Mouse (Mus musculus) spleen, postnatal 36 days (tissue): ENCODE data around the gene Six5.
"Not testable (repeated sequence)": the region's sequence is repeated elsewhere in the genome, so short reads cannot be mapped to it uniquely, and the experiment has no call there.

Experiments
- DNase-seq, 2 experiments: peaks; one replicate each; pipeline ENCODE4 v3.0.0; 2022; ENCODE audit warnings: low spot score in 2 of 2, mixed read lengths in 1 of 2

Gene Six5

DNA sequence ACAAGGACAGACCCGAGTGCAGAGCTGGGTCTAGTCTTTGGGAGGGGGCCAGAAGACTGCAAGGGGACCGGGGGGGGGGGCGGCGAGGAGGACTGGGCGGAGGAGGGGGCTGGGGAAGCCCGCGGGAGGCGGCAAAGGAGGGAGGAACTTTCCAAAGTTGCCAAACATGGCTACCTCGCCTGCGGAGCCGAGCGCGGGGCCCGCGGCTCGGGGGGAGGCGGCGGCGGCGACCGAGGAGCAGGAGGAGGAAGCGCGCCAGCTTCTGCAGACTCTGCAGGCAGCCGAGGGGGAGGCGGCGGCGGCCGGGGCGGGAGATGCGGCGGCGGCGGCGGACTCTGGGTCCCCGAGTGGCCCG, at the start of gene Six5:
TSS of gene Six5 (plus strand) at position 124 of the 355 bp plus-strand sequence.
- DNase-seq = peak in 1 of 2 experiments; percentile 42

DNA sequence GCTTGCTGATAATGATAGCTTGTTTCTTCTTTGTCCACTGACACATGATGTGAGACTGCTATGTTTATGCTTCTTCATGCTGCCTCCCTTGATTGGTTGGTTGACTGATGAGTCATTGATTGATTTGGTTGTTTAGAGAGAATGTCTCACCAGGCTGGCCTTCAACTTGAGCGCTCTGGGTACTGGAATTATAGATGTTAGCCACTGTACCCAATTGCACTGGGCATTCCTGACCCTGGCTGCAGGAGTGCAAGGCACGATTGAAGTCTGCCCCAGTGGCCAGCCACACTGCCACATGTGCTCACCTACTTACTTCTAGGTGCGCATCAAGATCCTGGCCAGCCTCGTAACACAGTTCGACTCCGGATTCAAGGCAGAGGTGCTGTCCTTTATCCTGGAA, 49.8 kb upstream of the Six5 start:
- no peak for DNase-seq

DNA sequence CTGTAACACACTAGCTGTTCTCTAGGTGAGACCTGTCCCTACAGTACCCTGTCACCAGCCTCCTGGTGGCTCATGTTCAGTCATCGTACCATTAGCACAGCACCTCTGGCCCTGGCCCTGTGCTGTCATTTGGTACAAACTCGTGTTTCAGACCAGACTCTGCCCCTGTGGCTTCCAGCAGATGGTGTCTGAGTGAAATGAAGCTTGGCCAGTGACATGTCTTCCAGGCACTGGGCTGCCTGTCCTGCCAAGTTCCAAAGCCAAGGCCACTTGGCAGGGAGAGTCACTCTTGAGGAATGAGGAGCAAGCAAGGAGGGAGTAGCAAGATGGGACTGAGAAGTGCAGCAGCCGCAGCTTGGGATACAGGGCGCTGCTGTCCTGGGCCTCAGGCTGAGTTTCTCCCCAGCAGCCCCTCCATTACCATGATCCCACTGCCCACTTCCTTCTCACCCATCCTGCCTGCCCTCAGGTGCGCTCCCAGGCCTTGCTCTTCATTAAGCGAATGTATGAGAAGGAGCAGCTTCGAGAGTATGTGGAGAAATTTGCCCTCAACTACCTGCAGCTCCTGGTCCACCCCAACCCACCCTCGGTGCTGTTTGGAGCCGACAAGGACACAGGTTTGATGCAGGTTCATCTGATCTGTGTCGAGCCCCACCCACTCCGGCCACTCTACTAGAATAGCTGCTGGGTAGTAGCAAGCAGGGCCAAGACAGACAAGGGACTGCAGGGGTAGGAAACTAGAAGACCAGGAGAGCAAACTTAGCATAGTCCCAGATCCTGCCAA, 47.9 kb upstream of the Six5 start:
- DNase-seq = no peak

DNA sequence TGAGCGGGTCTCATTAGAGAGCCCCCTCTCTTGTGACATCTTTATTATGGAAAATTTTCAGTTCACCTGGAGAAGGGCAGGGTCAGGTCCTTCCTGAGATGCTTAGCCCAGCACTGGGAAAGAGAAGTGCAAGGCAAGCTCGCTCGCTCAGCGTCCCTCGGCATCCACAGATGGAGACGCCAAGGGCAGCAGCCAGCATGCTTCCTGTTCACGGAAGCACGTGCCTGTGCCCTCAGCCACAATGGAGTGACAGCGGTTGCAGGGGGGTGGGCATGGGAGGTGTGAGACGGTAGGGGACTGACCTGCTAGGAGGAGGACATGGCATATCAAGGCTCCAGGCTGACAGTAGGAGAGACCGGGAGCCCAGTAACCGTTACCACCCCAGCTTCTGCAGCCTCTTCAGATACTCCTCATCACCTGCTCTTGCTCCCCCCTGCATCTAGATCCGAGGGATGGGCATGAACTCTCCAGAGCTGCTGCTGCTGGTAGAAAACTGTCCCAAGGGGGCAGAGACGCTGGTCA, 46.3 kb upstream of the Six5 start:
- DNase-seq = no peak

DNA sequence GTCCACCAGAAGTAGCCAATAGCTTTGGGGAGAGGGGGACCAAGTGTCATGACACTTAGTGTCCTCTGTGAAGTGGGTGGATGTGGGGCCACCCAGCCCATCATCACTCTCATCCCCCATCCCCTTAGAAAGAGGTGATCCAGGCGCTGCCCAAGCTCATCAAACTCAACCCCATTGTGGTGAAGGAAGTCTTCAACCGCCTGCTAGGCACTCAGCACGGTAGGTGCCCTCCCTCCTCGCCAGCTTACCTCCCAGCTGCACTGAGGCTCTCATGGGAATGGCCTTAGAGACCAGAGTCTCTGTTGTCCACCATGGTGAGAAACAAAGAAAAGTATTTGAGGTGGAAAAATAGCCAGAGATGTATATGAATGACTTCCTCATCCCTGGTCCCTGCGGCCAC, 45.1 kb upstream of the Six5 start:
- DNase-seq = no peak

DNA sequence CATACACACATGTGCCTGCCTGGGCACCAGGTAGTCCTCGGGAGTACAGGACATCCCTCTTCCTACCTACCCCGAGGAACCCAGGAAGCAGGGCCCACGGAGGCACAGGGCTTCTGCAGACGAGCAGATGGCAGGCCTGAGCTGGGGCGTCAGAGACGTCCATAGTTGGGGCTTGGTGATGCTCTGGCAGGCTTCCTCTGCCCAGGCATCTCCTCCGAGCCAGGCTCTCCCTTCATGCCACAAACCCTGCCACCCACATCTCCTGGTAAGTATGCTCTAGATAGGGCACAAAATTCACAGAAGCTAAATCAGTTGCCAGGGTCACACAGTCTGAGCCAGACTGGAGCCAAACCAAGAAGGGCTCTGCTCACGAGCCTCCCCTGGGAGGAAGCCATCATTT, 44.2 kb upstream of the Six5 start:
- no peak for DNase-seq

DNA sequence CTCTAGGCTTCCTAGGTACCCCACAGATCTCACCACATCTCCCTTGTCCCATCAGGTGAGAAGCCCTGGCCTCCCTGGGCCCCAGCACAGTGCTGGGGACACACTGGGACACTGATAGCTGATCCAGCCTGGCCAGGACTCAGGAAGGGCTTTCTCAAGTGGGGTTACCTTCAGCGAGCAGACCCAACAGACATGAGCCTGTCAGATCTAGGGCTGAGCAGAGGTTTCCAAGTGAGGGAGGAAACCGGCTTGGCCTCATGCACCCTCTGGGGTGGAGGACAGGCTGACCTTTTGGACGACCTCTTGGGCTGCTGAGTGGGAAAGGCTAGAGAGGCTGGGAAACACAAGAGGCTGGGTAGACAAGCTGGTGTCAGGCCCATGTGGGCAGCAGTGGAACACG, 43.2 kb upstream of the Six5 start:
- DNase-seq = no peak

DNA sequence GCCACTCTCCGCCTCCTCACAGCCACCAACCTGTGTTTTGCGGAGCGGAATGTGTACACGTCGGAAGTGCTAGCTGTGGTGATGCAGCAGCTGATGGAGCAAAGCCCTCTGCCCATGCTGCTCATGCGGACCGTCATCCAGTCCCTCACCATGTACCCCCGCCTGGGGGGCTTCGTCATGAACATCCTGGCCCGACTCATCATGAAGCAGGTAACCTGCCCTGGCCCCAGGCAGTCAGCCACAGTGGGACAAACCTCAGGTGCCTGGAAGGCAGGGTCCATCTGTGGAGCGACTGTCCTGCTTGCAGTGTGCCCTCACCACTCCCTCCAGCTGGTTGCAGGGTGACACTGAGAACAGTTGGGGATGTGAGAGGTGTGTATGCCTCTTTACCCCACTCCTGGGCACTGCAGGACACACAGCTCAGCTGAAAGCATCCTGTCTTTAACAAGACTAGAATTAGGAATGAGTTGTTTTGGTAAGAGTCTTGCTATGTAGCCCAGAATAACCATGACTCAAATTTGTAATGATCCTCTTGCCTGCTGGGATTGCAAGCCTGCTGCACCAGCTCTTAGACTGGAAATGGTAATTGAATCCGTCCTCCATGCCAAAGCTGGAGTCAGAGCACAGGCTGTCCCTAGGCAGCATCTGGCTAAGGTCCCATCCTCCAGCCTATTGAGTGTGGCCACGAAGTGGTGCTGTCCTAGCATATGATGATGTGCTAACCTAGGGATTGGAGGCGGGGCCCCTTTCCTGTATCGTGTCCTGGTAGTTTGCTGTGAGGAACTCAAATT, 41.9 kb upstream of the Six5 start:
- no peak for DNase-seq

DNA sequence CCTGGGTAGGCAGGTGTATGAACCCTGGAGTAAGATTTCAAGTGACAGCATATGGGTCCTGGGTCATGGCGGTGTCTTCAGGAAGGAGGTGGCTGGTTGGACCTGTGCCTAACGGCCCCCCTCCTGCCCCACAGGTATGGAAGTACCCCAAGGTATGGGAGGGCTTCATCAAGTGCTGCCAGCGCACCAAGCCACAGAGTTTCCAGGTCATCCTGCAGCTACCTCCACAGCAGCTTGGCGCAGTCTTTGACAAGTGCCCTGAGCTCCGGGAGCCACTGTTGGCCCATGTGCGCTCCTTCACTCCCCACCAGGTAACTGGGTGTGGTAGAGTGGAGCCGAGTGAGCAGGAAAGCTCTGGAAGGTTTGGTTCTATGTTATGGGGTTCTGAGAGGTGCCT, 41.3 kb upstream of the Six5 start:
- no peak for DNase-seq

DNA sequence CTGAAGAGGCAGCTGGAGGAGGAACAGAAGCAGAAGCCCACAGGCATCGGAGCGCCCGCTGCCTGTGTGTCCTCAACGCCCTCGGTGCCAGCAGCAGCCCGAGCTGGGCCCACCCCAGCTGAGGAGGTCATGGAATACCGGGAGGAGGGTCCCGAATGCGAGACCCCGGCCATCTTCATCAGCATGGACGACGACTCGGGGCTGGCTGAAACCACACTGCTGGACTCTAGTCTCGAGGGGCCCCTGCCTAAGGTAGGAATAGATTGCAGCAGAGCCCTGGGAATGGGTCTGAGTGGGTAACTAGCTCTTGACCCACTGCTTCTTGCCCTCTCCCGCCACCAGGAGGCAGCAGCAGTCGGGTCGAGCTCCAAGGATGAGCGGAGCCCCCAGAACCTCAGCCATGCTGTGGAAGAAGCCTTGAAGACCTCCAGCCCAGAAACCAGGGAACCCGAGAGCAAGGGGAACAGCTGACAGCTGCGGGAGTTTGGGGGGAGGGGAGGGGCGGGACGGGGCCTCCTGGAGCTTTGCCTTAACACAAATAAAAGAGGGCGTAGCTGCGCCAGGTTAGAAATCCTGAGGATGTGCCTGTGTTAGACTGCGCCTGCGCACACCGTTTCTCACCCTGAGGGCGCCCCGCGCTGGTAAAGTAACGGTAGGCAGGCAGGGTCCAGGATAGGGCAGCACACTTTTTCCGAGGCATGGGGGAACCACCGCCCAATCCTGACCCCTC, 40.2 kb upstream of the Six5 start, which contains the start of gene Rsph6a:
TSS of gene Rsph6a (plus strand) at position 644 of the 730 bp plus-strand sequence.
- no peak for DNase-seq

DNA sequence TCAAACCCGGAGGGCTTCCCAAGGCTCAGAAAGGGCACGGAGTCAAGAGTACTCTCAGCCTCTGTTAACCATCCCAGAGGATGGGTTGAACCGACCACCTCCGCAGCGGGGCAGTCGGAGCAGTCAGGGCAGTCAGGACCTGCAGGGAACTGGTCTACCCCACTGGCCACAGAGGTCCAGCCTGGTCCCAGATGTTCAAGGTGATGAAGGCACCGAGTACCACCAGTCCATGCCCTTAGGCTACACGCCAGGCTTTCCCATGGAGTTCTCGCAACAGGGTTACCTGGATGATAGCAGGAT, 39.7 kb upstream of the Six5 start:
- no peak for DNase-seq

DNA sequence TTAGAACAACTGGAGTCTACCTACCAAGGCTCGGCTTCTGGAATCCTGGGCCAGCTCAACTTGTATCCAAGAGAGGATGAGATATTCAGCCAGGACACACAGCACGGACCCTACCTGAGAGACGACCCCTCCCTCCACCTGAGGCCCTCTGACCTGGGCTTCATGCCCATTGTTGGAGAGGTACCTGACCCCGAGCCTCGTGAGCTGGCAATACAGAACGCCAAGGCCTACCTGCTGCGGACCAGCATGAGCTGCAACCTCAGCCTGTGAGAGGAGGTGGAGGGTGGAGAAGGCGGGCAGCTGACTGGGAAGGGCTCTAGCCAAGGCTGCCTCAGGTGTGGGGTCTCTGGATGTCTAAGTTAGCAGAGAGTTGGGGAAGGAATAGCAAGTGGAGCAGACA, 39.3 kb upstream of the Six5 start:
- DNase-seq = no peak

DNA sequence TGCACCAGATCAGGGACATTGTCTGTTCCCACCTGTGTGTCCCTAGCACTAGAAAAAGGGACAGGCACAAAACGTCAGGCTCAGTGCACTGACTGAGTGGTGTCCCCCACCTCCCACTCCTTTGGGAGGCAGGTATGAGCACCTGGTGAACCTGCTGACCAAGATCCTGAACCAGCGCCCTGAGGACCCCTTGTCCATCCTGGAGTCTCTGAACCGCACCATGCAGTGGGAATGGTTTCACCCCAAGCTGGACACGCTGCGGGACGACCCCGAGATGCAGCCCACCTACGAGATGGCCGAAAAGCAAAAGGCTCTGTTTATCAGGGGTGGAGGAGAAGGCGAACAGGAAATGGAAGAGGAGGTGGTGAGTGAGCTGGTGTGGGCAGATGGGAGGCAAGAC, 37.0 kb upstream of the Six5 start:
- DNase-seq = no peak

DNA sequence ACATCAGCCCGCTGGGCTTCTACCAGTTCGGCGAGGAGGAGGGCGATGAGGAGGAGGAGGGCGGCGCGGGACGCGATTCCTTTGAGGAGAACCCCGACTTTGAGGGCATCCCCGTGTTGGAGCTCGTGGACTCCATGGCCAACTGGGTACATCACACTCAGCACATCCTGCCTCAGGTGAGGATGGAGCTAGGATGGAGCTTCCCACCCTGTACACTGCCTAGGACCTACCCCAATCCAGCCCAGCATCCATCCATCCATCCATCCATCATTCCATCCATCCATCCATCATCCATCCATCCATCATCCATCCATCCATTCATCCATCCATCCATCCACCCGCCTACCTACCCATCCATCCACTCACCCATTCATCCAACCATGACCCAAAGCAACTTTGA, 28.5 kb upstream of the Six5 start:
- no peak for DNase-seq

DNA sequence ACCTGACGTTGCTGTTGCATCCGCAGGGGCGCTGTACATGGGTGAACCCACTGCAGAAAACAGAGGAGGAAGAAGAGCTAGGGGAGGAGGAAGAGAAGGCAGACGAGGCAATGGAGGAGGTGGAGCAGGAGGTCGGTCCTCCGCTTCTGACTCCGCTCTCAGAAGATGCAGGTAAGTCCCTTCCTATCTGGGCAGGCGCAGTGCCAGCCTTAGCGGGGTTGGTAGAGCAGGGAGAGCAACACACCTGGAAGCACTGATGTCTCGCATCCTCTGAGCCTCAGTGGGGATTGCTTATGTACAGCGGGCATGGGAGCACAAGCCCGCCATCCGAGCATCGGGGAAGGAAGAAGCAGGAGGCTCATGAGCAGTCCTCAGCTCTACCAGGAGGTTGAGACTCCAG, 27.3 kb upstream of the Six5 start:
- no peak for DNase-seq

DNA sequence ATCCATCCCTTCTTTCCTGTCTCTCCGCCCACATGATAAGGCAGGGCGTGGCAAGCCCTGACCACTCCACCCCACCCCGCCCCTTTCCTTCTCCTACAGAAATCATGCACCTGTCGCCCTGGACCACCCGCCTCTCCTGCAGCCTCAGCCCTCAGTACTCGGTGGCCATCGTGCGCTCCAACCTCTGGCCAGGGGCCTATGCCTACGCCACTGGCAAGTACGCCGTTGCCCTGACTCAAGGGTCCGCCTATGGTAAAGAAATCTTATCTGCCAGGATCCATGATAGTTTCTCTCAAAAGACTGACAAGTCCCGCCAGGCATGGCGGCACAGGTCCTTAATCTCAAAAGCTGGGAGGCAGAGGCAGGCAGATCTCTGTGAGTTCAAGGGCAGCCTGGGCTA, 26.5 kb upstream of the Six5 start:
- DNase-seq = no peak

DNA sequence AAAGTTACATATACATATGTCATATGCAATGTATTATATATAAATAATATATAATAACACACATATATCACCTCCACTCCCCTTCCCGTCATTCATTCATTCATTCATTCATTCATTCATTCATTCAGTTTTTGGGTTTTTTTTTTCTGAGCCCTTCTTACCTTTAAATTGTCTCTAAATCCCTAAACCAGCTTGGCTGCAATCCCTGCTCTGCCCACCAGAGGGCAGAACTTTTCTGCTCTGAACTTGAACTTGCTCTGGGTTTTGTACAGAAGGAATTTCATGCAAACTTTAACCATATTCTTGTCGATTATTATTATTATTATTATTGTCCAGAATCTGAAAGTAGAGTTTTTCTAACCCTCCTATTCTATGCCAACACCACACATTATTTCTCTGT, 25.7 kb upstream of the Six5 start:
- DNase-seq = peak; percentile 52 to 64

DNA sequence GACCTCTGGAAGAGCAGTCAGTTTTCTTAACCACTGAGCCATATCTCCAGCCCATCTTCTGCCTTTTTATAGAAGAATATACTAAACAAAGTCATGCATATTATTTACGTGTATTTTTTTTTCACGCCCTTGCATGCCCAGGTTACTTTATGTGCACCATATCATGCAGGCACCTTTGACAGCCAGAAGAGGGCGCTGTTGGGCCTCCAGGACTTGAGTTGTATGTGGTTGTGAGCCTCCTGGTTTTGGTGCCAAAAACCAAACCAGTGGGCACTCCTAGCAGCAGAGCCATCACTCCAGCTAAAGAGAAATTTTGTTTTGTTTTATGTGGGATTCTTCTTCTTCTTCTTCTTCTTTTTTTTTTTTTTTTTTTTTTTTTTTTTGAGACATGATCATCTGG, 24.9 kb upstream of the Six5 start:
- DNase-seq = no peak

DNA sequence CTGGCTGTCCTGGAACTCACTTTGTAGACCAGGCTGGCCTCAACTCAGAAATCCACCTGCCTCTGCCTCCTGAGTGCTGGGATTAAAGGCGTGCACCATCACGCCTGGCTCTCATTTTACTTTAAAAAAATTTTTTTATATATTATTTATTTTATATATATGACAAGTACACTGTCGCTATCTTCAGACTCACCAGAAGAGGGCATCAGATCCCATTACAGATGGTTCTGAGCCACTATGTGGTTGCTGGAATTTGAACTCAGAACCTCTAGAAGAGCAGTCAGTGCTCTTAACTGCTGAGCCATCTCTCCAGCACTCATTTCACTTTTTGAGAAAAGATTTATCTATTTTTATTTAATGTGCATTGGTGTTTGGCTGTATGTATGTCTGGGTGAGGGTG, 23.4 kb upstream of the Six5 start:
- DNase-seq = not testable (repeated sequence)

DNA sequence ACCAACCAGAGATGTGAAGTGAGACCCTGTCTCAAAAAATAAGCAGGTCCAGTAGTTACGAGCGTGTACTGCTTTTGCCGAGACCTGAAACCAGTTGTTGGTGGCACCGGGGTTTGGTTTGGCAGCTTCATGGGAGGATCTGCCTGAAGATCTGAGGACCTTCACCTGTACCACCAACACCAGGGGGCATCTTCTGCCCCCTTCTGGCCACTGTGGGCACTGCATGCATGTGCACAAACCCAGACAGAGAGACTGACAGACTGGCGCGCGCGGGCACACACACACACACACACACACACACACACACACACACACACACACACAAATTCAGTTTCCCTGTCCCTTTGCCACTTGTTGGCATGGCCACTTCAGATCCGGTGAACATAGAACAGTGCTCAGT, 20.9 kb upstream of the Six5 start:
- no peak for DNase-seq

DNA sequence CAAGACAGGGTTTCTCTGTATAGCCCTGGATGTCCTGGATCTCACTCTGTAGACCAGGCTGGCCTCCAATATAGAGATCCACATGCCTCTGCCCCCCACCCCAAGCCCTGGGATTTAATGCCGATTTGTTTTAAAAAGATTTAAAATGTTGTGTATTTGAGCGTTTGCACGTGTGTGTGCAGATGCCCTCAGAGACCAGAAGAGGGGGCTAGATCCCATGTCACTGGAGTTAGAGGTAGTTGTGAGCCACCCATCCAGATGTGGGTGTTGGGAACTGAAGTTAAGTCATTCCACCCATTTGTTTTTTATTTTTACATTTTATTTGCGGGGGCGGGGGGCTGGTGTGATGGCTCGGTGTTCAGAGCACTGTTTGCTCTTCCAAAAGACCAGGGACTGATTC, 19.9 kb upstream of the Six5 start:
- no peak for DNase-seq

DNA sequence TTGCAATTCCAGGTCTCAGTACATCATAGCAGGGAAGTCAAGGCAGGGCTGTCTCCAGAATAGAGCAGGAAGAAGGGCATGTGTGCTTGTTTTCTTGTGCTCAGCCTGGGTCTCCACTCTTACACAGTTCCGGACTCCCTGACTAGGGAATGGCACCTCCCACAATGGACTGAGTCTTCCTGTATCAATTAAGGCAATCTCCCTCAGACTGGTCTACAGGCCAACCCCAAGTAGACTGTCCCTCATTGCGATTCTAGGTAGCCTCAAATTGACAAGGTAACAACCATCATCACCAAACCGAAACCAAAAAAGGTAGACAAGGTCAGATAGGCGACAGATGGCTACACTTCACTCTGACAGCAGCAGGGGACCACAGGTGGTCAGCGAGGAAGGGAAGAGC, 19.2 kb upstream of the Six5 start:
- DNase-seq = no peak
